Mouse (Mus musculus) C2C12 (cell line): Measurements from ENCODE around the gene Dusp9.

Source experiments
- CTCF ChIP-seq: IDR thresholded peaks from one replicate; pipeline ENCODE4 v1.5.1; 2011; ENCODE audit not compliant: control insufficient read depth, insufficient read depth, insufficient read length
- MYOG ChIP-seq: IDR thresholded peaks from one replicate; pipeline ENCODE4 v1.6.1; 2011; ENCODE audit not compliant: control insufficient read depth, insufficient read length; ENCODE audit errors: extremely low read depth

- no peak for TF ChIP-seq MYOG
- no peak for TF ChIP-seq CTCF
Measured at GRCm38 (mm10) chrX:73645121-73645520, 5.9 kb downstream of the Dusp9 start.
